Mouse (Mus musculus) hindlimb bud, embryonic 11.5 days (tissue): Measurements from ENCODE around the gene Arhgef17.
"Not testable (repeated sequence)": the region's sequence is repeated elsewhere in the genome, so short reads cannot be mapped to it uniquely, and the experiment has no call there.

ENCODE experiments used
- DNase-seq: peaks from one replicate; pipeline ENCODE4 v3.0.0-alpha.2; 2012; ENCODE audit warnings: low read depth, low spot score; ENCODE audit errors: extremely low spot score

Gene Arhgef17

DNA sequence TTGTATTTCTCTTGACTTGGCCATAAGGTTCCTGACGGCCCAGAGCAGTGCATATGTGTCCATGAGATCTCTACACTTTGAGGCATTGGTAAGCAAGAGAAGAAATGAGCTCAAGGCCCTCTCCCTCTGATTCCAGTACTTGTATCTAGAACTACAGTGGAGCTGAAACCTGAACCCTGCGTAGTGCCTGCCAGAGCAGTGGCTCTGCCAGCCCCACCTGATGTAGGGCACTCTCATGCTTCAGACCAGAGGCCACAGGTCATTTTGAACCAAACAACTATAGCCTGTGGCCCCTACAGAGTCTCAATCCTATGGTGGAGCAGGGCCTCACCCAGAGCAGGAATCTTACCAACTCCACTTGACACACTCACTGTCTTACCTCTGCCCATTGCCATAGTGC, 82.4 kb downstream of the Arhgef17 start:
- DNase-seq, result no peak

DNA sequence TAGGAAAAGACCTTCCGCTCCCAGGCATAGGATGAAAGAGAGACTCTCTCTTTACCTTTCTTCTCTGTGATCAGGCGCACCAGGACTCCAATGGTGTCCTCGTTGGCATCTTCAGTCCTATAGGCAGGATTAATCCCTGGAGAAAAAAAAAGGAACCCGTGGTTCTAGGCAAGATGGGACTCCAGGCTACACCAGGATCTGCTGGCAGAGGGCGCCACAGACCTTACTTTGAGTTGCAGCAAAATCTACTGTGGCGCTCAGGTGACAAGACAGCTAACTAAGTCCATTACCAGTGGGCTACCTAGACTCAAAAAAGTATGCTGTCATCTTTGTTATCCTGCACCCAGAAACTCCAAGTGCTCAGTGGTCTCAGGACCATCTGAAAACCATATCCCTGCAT, 83.2 kb downstream of the Arhgef17 start:
- DNase-seq, result no peak

DNA sequence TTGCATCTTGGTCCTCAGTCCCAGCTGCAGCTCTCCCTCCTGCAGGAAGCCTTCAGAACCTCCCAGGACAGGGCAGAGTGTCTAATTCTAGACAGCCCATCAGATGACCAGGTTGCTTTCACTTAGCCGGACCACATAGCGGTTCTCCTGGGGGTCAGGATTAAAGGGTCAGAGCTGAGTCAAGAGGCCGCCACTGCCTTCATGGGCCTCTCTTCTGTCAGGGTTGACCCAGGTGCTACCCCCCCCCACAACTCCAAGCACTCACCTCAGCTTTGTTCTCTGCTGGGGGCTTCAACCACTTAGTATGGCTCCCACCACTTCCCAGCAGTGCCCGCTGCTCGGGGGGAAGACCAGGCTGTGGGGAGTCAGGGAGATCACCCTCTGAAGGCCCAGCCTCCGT, 84.8 kb downstream of the Arhgef17 start:
- DNase-seq, result no peak

DNA sequence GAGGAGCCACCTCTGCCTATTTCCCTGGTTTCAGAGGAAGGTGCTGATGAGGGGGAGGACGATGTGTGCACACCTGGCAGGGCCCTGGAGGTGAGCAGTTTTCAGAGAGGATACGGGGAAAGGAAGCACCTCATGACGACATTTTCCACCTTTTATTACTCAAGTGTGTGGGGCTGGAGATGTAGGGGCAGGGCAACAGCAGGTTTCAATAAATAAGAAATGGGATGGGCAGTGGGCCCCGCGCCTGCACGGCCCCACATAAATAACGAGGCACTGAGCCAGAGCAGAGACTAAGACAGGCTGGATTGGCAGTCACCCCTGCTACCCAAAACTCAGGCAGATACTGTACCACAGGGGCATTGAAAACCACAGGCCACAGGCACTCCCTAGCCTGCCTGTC, 85.9 kb downstream of the Arhgef17 start:
- DNase-seq, result not testable (repeated sequence)

DNA sequence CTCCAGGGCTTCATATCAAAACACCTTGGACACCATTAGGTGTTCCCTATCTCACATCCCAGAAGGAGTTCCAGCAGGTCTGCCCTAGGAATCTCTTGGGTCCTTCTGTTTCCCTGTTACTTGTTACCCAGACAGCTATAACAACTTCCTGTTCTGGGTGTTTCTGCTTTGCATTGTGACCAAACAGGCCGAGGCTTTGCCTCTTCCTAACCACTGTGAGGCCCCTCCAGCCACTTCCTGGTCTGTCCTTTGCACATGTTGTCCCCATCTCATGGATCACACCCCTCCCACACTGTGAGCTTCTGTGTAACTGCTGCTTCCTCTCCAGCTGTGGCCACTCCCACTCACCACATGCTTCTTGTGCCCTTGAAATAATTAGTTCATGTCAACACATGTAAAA, 86.5 kb downstream of the Arhgef17 start:
- peak; percentile 20 for DNase-seq

DNA sequence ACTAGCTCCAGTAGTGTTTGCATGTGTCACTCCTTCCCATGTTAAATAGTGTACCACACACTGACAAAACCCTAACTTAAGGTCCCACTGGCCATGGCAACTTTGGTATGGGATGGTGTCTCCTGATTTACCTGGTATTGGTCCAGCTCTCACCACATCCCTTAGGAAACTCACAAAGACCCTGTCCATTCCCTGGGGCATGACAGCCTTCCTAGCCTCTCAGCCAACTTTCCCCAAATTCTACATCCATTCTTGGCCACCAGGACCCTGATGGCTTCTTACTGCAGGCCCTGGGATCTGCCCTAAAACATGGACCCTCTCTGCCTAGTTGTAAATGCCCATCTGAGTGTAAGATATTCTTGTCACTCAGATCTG, 86.9 kb downstream of the Arhgef17 start:
- no peak for DNase-seq

DNA sequence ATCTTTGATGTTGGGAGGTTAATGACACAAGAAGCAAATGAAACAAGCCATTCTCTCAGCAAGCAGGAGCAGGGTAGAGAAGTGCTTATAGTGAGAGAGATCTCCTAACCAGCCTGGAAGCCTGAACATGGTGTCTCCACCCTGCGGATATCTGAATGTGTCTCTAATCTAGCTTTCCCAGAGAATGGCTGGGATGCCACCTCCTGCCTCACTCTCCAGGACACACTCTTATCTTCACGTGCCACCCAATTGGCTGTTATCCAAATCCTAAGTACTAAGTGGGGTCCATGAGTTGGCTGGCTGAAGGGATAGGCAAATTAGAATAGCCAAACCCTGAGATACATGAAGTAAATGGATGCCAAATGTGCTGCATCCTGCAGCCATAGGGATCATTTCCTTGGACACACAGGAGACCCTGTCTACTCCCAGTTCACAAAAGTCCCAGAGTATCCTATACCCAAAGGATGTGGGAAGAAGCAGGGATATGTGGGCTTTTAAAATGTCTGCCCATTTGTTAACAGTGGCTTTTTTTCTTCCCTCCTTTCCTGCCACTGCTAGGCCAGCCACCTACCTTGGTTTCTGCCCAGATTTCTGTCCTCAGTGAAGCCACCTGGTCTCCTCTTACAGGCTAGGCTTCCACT, 87.4 kb downstream of the Arhgef17 start:
- no peak for DNase-seq

DNA sequence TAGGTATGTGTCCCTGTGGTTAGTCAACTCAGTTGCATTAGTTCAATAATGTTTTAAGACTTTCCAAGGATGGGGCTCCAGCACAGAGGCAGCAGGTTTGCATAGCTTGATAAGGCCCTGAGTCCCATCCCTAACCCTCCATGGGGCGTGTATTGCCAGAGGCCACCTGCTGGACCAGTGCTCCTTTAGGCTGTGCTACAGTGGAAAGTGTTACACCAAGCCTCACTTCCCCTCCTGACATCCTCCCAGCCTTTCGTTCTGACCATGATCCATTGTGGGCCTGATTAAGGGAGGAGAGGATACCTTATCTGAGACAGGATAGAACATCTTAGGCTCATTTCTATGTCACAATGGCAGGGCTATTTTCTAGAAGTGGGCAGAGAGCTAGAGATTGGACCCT, 88.0 kb downstream of the Arhgef17 start:
- no peak for DNase-seq

DNA sequence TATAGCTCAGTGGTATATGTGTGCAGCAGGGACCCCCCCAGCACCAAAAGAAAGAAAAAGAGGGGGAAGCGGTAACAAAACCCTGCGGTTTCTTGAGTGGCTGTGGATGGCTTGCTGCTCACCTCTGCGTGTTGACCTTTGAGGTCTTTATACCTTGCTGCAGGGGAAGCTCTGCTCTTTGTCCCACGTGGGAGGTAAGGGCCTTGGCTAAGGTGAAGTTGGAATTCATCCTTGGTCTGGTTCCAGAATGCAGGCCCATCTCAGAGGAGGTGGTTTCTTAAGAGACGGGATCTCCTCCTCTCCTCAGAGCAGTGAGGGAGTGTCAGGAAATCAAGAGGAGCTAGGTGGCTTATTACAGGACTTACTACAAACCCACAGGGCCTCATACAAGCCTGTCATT, 89.7 kb downstream of the Arhgef17 start:
- no peak for DNase-seq

DNA sequence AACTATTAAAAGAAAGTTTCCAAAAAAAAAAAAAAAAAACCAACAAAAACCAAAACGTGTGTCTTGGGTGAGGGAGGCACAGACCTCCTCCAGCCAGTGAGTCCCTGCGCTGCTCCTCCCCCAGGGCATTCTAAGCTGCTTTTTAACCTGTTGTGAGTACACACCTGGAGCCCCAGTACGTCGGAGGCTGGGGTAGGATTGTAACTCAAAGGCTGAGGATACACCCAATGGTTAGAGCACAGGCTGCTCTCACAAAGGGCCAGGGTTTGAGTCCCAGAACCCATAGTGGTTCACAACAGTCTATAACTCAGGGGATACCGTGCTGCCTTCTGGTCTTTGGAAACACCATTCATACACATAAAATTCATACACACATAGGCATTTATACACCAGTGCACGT, 90.3 kb downstream of the Arhgef17 start:
- DNase-seq, result no peak

DNA sequence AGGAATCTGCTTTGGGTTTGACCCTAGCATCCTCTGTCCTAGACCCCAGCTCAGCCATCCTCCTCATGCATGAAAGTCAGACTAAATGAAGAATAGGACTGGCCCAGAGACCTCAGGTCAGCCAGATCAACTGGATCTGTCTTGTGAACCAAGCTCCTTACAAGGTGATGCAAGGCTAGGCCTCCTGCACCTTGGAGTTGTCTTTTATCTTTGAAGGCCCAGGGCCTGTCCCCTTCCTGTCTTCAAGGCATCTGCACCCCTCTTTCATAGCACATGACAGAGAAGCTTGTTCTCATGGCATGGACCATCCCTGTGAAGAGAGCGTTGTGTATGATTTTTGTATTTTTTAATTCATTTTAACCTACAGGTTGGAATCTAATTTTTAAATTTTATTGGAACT, 91.0 kb downstream of the Arhgef17 start:
- DNase-seq, result no peak

DNA sequence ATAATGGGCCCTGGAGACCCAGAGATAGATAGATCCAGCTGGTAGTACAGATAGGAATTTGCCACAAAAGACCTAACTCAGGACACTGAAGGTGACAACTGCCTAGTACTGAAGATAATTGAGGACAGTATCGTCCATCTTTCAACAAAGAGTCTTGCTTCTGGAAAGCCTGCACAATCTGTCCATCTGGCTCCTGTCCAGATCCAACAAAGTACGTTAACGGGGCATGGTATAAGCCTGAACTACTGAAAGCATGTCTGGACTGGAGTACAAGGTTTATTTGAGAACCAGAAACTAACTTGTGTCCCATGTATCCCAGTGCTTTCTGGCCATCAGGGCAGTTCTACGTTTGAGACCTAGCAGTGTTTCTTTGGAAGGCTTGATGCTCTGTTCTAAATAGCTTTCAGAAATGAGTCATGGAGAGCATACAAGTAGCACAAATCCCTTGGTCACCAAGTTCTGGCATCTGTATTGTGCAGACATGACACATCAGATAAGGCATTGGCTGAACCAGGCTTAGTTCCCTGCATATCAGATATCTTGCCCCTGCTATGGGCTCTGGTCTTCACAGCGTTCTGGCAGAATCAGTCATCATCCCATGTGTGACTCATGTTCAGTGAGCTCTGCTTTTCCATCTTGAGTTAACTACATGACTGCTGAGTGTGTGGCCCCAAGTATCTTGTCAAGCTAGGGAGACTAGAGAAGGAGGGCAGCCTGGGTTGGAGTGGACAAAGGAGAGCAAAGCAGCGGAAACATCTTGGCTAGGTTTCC, 92.1 kb downstream of the Arhgef17 start:
- no peak for DNase-seq

DNA sequence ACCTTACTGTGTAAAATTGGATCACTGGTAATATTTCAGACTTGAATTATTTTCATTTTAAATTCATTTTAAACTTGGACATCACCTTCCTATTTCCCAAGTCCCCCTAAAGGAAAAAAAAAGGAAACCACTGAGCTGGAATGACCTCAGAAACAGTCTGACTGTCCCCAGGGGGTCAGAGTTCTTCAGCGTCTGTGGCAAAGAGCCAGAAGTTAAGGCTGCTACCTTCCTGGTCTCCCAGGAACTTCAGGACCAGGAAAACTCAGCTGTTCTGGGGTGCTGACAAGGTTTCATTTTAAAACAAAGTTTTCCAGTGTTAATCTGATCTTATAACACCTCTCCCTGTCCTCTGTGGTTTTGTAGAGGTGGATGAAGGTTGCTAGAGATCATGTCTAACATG, 94.2 kb downstream of the Arhgef17 start:
- DNase-seq, result no peak

DNA sequence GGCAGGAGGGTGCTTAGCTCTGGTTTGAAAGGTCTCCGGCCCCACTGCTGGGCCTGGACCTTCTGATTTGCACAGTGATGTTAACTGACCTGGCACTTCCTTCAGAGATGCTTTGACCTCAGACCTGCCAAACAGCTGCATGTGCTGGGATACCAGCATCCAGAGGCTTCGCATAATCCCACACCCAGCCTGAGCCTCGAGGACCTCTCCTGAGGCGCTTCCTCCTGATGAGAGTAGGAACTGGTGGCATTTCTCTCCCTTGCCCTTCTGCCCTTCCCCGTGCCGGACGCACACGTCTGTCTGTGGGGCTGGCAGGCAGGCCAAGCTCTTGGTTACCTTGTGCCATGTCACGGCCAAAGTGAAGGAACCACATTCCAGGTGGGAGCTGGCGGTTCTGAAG, 95.2 kb downstream of the Arhgef17 start:
- no peak for DNase-seq

DNA sequence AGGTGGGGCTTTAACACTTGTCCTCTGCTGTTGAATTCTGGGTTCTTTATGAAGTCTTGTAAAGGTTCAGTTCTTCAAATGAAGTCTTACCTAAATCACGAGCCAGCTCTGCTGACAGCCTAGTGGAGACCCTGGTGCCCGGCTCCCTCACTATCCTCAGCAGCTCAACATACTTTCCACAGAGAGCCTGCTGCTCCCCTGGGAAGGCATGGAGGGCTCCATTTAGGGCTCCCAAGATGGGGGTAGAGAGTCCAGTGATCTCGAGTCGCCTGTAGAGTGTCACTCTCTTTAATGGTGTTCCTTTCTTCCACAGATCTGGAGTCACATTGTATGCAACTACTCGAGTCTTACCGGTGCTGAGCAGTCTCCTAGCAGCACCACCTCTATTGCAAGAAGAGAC, 96.2 kb downstream of the Arhgef17 start:
- no peak for DNase-seq

DNA sequence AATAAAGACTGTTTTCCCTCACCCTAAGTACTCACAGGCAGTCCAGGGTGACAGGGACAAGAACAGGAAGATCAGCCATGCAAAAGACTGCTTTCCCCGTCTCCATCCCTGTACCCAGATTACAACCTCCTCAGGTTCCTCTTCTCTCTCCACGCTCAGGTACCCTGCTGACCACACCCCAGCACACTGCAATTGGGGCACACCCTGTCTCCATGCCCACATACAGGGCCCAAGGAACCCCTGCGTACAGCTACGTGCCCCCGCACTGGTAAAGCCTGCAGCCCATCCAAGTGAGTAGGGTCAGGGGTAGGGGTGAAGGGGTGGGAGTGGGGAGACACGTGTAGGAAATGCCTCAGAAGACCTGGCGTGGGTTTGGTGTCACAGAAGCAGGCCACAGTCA, 96.7 kb downstream of the Arhgef17 start:
- no peak for DNase-seq

DNA sequence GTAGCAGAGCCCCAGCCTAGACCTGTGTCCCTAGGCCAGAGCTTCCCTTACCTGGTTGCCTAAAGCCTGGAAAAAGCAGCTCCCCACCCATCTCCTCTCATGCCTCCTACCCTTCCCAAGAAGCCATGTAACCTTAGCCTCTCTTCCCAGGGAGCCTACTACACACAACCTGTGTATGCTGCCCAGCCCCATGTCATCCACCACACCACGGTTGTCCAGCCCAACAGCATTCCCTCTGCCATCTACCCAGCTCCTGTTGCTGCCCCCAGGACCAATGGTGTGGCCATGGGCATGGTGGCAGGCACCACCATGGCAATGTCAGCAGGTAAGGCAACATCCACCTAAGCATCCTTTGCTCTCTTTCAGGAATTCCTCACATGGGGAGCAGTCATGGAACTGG, 98.0 kb downstream of the Arhgef17 start:
- DNase-seq, result no peak

DNA sequence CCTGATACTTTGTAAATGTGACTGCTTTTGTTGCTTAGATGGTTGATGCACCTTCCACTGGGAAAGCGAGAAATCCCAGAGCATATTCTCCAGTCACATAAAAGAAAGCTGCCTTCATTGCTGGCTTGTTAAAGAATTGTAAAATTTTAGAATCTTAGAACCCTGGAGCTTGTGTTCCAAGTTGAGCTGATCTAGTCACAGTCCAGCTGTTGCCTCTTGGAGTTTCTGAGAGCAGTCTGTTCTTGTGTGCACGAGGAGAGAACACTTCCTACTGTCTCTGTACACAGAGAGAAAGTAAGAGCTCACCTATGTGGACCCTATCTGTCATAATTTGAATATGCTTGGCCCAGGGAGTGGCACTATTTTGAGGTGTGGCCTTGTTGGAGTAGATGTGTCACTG, 103.4 kb downstream of the Arhgef17 start:
- no peak for DNase-seq

DNA sequence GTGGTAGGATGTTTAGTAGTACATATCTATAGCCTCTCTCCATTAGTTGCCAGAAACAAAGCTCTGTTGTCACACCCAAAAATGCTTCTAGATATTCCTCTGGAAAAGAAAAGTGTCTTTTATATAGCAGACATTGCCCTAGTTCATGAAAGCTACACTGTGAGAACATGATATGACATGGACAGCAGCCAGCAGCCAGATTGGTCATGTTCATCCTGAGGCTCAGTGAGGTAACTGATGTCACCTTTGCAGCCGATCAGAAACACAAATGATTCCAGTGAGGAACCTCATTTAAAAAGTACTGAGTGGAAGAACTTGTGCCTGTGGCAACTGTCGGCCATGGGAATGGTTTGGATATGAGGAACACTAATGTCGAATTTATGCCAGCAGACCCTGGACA, 107.2 kb downstream of the Arhgef17 start:
- DNase-seq, result no peak
